Mouse (Mus musculus) hindbrain, embryonic 13.5 days (tissue): ENCODE results near the gene Tspan8. TPM values are rescaled to one million over a fixed set of nuclear protein-coding genes. Genes with fewer than 3 reads are reported as not detected.
"Not testable (repeated sequence)": the region's sequence is repeated elsewhere in the genome, so short reads cannot be mapped to it uniquely, and the experiment has no call there.

ENCODE experiments used
- ATAC-seq: fragments of 200-750 bp; cut with Nextera tagmentation; 2 replicates; pipeline ENCODE4 v1.8.0; 2017; ENCODE audit warnings: moderate TSS enrichment; ENCODE audit not compliant: low FRiP score
- H3K27ac ChIP-seq: fragments of 300-500 bp; sonication (generic); 2 replicates; pipeline ENCODE4 v1.5.1; 2015; ENCODE audit warnings: inconsistent platforms, mild to moderate bottlenecking, moderate library complexity
- H3K27me3 ChIP-seq: fragments of 300-500 bp; sonication (generic); 2 replicates; pipeline ENCODE4 v1.6.1; 2015; ENCODE audit warnings: mild to moderate bottlenecking, inconsistent platforms
- H3K36me3 ChIP-seq: fragments of 300-500 bp; sonication (generic); 2 replicates; pipeline ENCODE4 v1.6.1; 2015; ENCODE audit warnings: mild to moderate bottlenecking, inconsistent platforms
- H3K4me1 ChIP-seq: fragments of 300-500 bp; sonication (generic); replicated peaks from 2 replicates; pipeline ENCODE4 v1.6.1; 2015; ENCODE audit warnings: inconsistent platforms
- H3K4me2 ChIP-seq: fragments of 300-500 bp; sonication (generic); 2 replicates; pipeline ENCODE4 v1.6.1; 2015; ENCODE audit warnings: inconsistent platforms, mild to moderate bottlenecking, moderate library complexity
- H3K4me3 ChIP-seq: fragments of 300-500 bp; sonication (generic); 2 replicates; pipeline ENCODE4 v1.5.1; 2015; ENCODE audit warnings: mild to moderate bottlenecking, inconsistent platforms
- H3K9ac ChIP-seq: fragments of 300-500 bp; sonication (generic); 2 replicates; pipeline ENCODE4 v1.6.1; 2015; ENCODE audit warnings: mild to moderate bottlenecking, inconsistent platforms
- H3K9me3 ChIP-seq: fragments of 300-500 bp; sonication (generic); 2 replicates; pipeline ENCODE4 v1.6.1; 2016; ENCODE audit warnings: inconsistent platforms
- WGBS: fragments of 180-500 bp; shearing (Covaris S2); methylation state at CpG from one replicate; pipeline ENCODE4 v1.1.7; 2015; 5-methylcytosine and 5-hydroxymethylcytosine counted together
- polyA plus RNA-seq: library from polyadenylated mRNA; unstranded; fragments of >200 nt; fragmentation: Nextera tagmentation; extraction: Ambion mirVana; gene quantifications from 2 replicates; pipeline ENCODE4 v1.2.1, GENCODE M21; 2015

The Tspan8 gene
- polyA plus RNA-seq = 0.91 and 1.0 TPM in 2 replicates

DNA sequence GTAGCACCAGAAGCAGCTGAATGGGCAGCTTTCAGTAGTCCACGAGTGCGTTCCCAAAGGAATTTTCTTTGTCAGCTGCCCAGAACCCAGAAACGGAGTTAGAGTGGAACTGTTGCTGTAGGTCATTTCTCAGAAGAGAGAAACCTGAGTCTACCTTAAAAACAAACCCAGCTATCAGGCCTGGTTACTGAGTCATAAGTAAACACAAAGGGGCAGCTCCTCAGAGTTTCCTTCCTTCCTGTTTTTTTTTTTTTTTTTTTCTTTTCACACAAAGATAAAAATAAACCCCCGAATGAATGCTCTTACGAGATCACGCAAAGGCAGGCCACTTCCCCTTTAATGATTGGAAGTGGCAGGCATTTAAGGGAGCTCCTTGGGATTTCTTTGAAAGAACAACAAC lies at the start of gene Tspan8:
Gene Tspan8, plus strand, starts transcription at position 322 of the 400 bp plus-strand sequence.
- Histone ChIP-seq H3K9ac (no peak within 1 kb of the TSS), H3K27ac (no peak within 1 kb of the TSS)
- 65% methylated on average over 6 of the region's 6 CpGs for WGBS

GRCm38 (mm10) chr10:115770032-115770431 lies 46.6 kb upstream of the Tspan8 start:
- Histone ChIP-seq H3K4me3 (no peak overlapping the region), H3K4me1 (no peaks in the 10 kb centered on the region), H3K27me3 (no peaks in the 10 kb centered on the region), H3K27ac (no peak overlapping the region), H3K36me3 (no peaks in the 10 kb centered on the region), H3K4me2 (no peak overlapping the region), H3K9me3 (no peaks in the 10 kb centered on the region), H3K9ac (no peak overlapping the region)
- WGBS = 94% methylated on average over 8 of the region's 8 CpGs
- ATAC-seq = no peak

More for the DNA sequence above, at the start of gene Tspan8:
- ATAC-seq = no peak
- Histone ChIP-seq H3K4me2 (no peak within 1 kb of the TSS), H3K4me1 (no peaks in the 10 kb centered on the region), H3K27me3 (no peaks in the 10 kb centered on the region), H3K4me3 (no peak within 1 kb of the TSS), H3K9me3 (no peaks in the 10 kb centered on the region), H3K36me3 (no peaks in the 10 kb centered on the region)

- Histone ChIP-seq H3K27me3 (no peaks in the 10 kb centered on the region), H3K27ac (no peak overlapping the region), H3K9ac (no peak overlapping the region), H3K4me1 (no peaks in the 10 kb centered on the region), H3K4me2 (no peak overlapping the region), H3K4me3 (no peak overlapping the region), H3K36me3 (no peaks in the 10 kb centered on the region), H3K9me3 (no peaks in the 10 kb centered on the region)
- no peak for ATAC-seq
- 49% methylated on average over 4 of the region's 4 CpGs for WGBS
Measured at GRCm38 (mm10) chr10:115774451-115774850, 42.2 kb upstream of the Tspan8 start.

GRCm38 (mm10) chr10:115775945-115776905 lies 40.4 kb upstream of the Tspan8 start:
- no peak for ATAC-seq
- H3K27me3 ChIP-seq = no peaks in the 10 kb centered on the region
- no peak overlapping the region for H3K27ac ChIP-seq
- no peak overlapping the region for H3K4me2 ChIP-seq
- no peaks in the 10 kb centered on the region for H3K9me3 ChIP-seq
- 66% methylated on average over 17 of the region's 17 CpGs for WGBS
- no peak overlapping the region for H3K9ac ChIP-seq
- no peaks in the 10 kb centered on the region for H3K4me1 ChIP-seq
- H3K4me3 ChIP-seq = no peak overlapping the region
- H3K36me3 ChIP-seq = no peaks in the 10 kb centered on the region

- H3K36me3 ChIP-seq = no peaks in the 10 kb centered on the region
- H3K4me2 ChIP-seq = no peak overlapping the region
- H3K4me3 ChIP-seq = no peak overlapping the region
- WGBS = 73% methylated on average over 5 of the region's 5 CpGs
- no peaks in the 10 kb centered on the region for H3K4me1 ChIP-seq
- H3K9ac ChIP-seq = no peak overlapping the region
- no peaks in the 10 kb centered on the region for H3K27me3 ChIP-seq
- H3K27ac ChIP-seq = no peak overlapping the region
- ATAC-seq = no peak
- H3K9me3 ChIP-seq = no peaks in the 10 kb centered on the region
Measured at GRCm38 (mm10) chr10:115777366-115777765, 39.3 kb upstream of the Tspan8 start.

DNA sequence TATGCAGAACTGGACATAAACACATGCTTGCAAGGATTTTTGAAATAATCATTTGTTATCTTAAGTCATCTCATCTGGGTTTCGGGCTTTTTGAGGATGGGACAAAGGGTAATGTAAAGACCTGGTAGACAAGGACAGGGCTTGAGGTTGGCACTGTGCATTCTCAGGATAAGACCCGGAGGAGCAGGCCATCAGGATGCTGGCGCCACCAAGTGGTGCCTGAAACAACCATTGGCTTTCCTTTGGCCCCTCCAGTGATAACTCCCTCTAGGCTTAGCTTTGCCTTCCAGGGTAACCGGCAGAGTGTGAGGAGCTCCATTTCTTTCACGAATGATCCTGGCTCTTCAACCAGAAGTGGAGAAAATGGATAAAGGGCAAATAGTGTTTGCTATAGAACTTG lies 38.0 kb upstream of the Tspan8 start:
- H3K27ac ChIP-seq = no peak overlapping the region
- WGBS = 45% methylated on average over 5 of the region's 5 CpGs
- no peaks in the 10 kb centered on the region for H3K36me3 ChIP-seq
- H3K4me3 ChIP-seq = no peak overlapping the region
- no peak overlapping the region for H3K9ac ChIP-seq
- no peaks in the 10 kb centered on the region for H3K4me1 ChIP-seq
- no peaks in the 10 kb centered on the region for H3K9me3 ChIP-seq
- no peak overlapping the region for H3K4me2 ChIP-seq
- no peaks in the 10 kb centered on the region for H3K27me3 ChIP-seq
- ATAC-seq = no peak

GRCm38 (mm10) chr10:115780239-115781016 lies 36.2 kb upstream of the Tspan8 start:
- Histone ChIP-seq H3K4me2 (no peak overlapping the region), H3K4me3 (no peak overlapping the region), H3K4me1 (no peaks in the 10 kb centered on the region), H3K9ac (no peak overlapping the region), H3K9me3 (no peaks in the 10 kb centered on the region), H3K36me3 (no peaks in the 10 kb centered on the region), H3K27ac (no peak overlapping the region), H3K27me3 (no peaks in the 10 kb centered on the region)
- WGBS = 76% methylated on average over 11 of the region's 11 CpGs
- no peak; the same call in 1 of the 2 replicates for ATAC-seq

GRCm38 (mm10) chr10:115783232-115783631 lies 33.4 kb upstream of the Tspan8 start:
- Histone ChIP-seq H3K4me2 (no peak overlapping the region), H3K4me1 (no peaks in the 10 kb centered on the region), H3K27me3 (no peaks in the 10 kb centered on the region), H3K27ac (no peak overlapping the region), H3K9me3 (no peaks in the 10 kb centered on the region), H3K9ac (no peak overlapping the region), H3K36me3 (no peaks in the 10 kb centered on the region), H3K4me3 (no peak overlapping the region)
- no peak for ATAC-seq
- 79% methylated on average over 2 of the region's 2 CpGs for WGBS

GRCm38 (mm10) chr10:115790788-115791187 lies 25.8 kb upstream of the Tspan8 start:
- WGBS = 53% methylated on average over 2 of the region's 2 CpGs
- Histone ChIP-seq H3K9me3 (no peaks in the 10 kb centered on the region), H3K4me2 (no peak overlapping the region), H3K27me3 (no peaks in the 10 kb centered on the region), H3K27ac (no peak overlapping the region), H3K4me3 (no peak overlapping the region), H3K36me3 (no peaks in the 10 kb centered on the region), H3K9ac (no peak overlapping the region), H3K4me1 (no peaks in the 10 kb centered on the region)
- ATAC-seq = no peak

- no peaks in the 10 kb centered on the region for H3K27me3 ChIP-seq
- H3K4me2 ChIP-seq = no peak overlapping the region
- no peaks in the 10 kb centered on the region for H3K36me3 ChIP-seq
- no peak overlapping the region for H3K4me3 ChIP-seq
- 72% methylated on average over 4 of the region's 4 CpGs for WGBS
- H3K9ac ChIP-seq = no peak overlapping the region
- H3K4me1 ChIP-seq = no peaks in the 10 kb centered on the region
- H3K9me3 ChIP-seq = no peaks in the 10 kb centered on the region
- no peak for ATAC-seq
- H3K27ac ChIP-seq = no peak overlapping the region
Measured at GRCm38 (mm10) chr10:115796072-115796788, 20.4 kb upstream of the Tspan8 start.

- Histone ChIP-seq H3K9ac (no peak overlapping the region), H3K36me3 (no peaks in the 10 kb centered on the region), H3K27me3 (no peaks in the 10 kb centered on the region), H3K4me3 (no peak overlapping the region), H3K27ac (no peak overlapping the region), H3K4me2 (no peak overlapping the region), H3K9me3 (no peaks in the 10 kb centered on the region), H3K4me1 (no peaks in the 10 kb centered on the region)
- 82% methylated on average over 3 of the region's 3 CpGs for WGBS
- ATAC-seq = no peak
Measured at GRCm38 (mm10) chr10:115801464-115801863, 15.2 kb upstream of the Tspan8 start.

DNA sequence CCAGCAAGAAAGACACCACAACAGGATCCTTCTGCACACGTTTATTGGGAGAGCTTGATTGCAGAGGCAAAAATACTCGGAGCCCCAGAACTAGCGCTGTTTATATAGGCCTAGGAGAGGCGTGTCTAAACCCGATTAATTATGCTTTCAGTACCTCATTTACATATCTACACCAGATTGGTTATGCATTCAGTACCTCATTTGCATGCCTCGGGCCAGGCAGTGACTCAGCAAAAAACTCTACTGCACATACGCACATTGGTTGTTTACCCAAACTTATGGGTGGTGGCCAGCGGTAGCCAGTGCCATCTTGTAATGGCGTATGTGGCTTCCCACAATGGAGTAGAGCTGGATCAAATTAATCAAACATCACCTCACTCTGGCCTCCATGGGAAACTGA lies 13.6 kb upstream of the Tspan8 start:
- H3K27ac ChIP-seq, H3K4me3 ChIP-seq, H3K27me3 ChIP-seq, H3K36me3 ChIP-seq, H3K4me2 ChIP-seq, H3K9ac ChIP-seq, ATAC-seq, H3K9me3 ChIP-seq, H3K4me1 ChIP-seq: not testable (repeated sequence)
- WGBS = 81% methylated on average over 9 of the region's 9 CpGs
